Mouse (Mus musculus) 3134 (cell line): ENCODE results near the gene Ensa.
"Not testable (repeated sequence)": the region's sequence is repeated elsewhere in the genome, so short reads cannot be mapped to it uniquely, and the experiment has no call there.

Experiments
- DNase-seq: peaks from one replicate; pipeline ENCODE4 v3.0.0-alpha.2; 2011; ENCODE audit warnings: low spot score; ENCODE audit not compliant: insufficient read length; ENCODE audit errors: extremely low read depth

Gene Ensa

DNA sequence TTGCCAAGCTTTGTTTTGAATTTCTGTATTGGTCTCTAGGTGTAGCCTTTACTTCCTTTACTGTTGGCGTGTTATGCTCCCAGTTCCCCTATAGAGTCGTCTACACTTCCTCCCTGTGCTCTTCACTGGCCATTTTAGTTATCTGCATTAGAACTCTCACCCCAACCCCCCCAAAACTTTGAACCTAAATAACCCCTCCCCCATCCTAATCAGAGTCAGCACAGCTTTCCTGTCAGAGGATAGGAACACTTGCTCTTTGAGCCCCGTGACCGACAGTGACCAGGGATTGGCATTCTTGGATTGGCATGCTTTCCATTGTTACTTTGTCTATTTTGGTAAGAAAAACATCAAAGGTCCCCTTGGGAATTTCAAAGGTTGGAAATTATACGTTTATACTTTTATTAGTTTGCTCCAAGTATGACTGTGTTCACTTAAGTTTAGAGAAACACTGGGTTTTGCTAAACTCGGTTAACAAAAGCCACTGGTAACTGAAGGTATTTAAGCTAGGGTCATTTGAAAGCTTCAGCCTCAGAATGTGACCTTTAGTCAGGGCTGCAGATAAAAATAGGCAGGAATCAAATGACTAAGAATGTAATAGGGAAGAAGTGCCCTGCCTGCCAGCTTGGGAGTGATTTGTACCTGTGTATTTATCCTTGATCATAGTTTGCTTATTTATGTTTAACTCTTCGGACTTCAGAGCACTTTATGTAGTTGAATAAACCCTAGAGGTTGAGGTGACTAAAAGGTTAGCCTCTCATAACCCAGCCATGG is 37.3 kb downstream of the Ensa start:
- DNase-seq = no peak

GRCm38 (mm10) chr3:95662724-95663449 is 38.1 kb downstream of the Ensa start:
- no peak for DNase-seq

DNA sequence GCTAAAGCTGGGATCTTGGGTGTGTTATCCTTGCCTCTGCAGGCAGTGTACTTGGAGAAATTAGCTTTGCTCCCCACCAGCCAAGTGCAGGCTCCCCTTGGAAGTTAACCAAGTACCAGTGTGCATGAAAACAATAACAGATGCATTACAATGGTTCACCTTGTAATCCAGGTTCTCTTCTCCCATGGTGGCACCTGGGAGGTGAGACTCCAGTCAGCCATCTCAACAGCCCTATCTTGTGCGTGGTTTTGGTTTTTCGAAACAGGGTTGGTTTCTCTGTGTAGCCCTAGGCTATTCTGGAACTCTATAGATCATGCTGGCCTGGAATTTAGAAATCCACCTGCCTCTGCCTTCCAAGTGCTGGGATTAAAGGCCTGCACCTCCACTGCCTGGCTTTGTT is 38.7 kb downstream of the Ensa start:
- DNase-seq = no peak

DNA sequence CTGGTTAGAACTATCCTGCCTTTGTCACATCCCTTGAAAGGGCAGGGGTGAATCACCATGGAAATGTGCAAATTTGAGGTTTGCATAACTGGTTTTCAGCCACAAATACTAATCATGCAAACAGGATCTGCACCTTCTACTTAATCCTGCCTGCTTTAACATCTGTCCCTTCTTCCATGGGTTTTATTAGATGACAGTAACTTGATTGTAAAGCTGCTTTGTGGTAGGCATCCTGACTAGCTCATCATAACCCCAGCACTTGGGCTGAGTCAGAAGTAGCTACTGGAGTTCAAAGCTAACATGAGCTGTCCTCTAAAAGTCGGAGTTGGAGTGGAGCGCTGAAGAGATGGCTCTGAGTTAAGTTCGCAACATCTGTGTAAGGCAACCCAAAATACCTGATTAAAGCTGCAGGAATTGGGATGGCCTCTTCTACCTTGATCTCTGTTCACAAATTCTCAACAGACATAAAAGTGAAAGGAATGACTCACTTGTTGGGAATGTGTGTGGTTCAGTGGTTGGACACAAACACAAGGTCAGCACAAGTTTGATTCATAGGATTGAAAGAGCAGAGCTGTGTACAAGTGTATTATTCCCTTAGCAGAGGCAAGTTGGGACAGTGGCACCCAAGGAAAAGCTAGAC is 39.3 kb downstream of the Ensa start:
- DNase-seq = peak; percentile 75

DNA sequence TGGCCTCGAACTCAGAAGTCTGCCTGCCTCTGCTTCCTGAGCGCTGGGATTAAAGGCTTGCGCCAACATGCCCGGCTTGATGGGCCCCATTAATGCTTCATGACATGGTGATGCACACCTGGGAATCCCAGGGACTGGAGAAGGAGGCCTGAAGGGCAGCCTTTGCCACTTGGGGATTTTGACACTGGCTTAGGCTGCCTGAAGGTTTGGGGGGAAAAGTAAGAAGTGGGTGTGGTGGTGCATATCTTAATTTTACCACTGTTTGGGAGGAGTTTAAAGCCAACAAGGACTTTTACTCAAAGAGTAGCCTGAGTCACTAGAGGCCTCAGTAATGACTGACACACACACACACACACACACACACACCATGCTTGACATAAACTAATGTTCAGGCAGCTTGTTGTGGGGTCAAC is 40.2 kb downstream of the Ensa start:
- no peak for DNase-seq

DNA sequence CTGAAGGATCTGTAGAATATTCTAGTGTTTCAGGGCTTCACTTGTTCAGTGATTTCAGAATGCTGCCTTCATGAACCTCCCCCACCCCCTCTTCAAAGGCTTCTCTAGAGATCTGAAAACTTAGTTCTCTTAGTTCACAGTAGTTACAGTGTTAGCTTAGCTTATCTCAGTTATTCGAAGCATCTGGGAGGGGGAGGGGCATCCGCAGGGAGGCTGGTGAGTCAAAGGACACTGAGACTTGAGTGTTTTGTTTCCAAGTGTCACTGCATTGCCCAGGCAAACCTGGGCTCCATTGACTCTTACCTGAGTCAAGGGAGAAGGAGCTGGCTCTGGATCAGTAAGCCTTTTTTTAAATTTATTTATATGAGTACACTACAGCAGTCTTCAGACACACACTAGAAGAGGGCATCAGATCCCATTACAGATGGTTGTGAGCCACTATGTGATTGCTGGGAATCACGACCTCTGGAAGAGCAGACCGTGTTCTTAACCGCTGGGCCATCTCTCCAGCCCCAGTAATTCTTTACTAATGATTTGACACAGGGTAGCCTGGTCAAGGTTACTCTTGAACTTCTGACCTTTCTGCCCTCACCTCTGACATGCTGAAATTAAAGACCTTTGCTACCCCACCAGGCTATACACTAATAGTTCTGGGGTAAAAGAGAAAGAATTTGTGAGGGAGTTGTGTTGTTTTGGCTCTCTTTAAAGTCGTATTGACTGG is 41.5 kb downstream of the Ensa start:
- DNase-seq = no peak

DNA sequence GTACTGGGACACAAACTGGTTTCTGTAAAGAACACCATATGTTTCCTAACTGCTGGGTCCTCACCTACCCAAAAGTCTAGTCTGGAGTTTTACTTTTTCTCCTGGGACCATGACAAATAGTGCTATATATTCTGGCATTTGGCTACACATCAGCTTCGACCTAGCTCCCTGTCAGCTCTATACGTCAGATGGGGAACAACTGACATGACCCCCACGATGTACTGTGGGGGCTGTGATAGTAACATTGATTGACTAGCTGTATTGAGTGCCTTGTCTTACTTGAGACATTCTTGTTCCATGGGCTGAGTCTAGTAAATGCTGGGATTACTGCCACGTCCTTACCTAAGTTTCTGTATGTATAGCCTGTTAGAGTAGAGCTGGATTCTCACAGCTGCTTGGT is 42.7 kb downstream of the Ensa start:
- DNase-seq = no peak

DNA sequence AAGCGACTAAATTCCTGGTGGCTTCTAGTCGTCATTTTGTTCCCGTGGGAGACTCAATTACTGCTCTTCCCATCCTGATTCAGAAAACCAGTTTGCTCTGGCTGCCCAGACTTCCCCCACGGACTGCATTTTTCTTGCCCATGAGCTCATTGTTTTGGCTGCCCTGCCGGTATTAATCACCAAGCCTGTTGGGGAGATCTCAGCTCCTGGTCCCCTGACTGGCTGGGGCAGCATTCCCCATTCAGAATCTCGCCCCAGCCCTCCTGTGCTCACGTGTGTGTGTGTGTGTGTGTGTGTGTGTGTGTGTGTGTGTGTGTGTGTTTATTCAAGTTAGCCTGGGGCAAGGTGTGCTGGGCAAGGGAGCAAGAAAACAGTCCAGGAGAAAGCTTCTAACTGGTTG is 43.2 kb downstream of the Ensa start:
- peak; percentile 74 for DNase-seq

- DNase-seq = no peak
Observed at GRCm38 (mm10) chr3:95668589-95669308, 44.0 kb downstream of the Ensa start.

DNA sequence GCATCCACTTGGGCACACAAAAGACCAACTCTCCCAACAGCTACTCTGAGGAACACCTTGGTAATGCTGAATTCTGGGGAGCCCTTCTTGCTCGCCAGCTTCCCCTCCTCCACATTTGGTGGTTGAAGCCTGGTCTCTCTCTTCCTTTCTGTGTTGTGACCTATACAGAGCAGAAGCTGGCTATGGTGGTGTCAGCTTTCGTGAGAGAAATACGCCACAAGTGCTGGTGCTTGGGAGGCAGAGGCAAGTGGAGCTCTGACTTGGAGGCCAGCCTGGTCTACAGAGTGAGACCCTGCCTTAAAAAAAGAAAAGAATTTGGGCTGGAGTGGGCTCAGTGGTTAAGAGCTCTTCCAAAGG is 44.5 kb downstream of the Ensa start:
- no peak for DNase-seq

DNA sequence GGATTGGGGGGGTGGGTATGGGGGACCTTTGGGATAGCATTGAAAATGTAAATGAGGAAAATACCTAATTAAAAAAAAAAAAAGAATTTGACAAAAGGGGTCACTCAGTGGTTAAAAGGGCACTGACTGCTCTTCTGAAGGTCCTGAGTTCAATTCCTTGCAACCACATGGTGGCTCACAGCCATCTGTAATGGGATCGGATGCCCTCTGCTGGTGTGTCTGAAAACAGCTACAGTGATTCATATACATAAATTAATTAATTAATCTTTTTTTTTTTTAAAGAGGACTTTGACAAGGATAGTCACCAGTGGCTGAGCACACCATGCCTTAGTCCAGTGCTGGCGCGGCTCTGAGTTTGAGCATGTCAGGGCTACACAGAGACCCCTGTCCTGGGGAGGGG is 45.6 kb downstream of the Ensa start:
- DNase-seq = not testable (repeated sequence)

GRCm38 (mm10) chr3:95671201-95671600 is 46.4 kb downstream of the Ensa start:
- DNase-seq = no peak

- no peak for DNase-seq
Observed at GRCm38 (mm10) chr3:95672461-95672860, 47.7 kb downstream of the Ensa start.

- DNase-seq = no peak
Observed at GRCm38 (mm10) chr3:95672861-95673706, 48.3 kb downstream of the Ensa start.

- no peak for DNase-seq
Observed at GRCm38 (mm10) chr3:95673707-95674211, 49.0 kb downstream of the Ensa start.

- peak; percentile 60 for DNase-seq
Observed at GRCm38 (mm10) chr3:95674236-95674635, 49.4 kb downstream of the Ensa start.

DNA sequence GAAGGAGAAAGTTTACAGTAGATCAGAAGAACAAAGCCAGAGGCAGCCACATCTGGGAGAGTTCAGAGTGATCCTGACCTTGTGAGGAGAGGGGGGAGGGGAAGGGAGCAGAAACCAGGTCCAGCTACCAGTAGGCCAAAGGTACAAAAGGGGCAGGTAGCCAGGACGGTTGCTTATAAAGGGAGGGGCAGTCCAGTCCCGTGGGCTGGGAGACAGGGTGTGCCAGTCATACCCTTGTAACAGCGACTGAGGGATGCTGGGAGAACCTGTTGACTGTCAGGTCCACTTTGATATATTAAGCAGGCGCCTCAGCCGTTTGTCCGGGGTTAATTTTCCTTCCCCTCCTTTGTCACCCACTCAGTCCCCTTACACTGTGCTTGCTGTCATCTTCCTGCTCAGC is 50.0 kb downstream of the Ensa start:
- DNase-seq = peak; percentile 51

- peak; percentile 86 for DNase-seq
Observed at GRCm38 (mm10) chr3:95675301-95676092, 50.7 kb downstream of the Ensa start.
